Mouse (Mus musculus) forebrain, postnatal 0 days (tissue): ENCODE data around the gene Bms1. TPM values are rescaled to one million over a fixed set of nuclear protein-coding genes. Genes with fewer than 3 reads are reported as not detected.

ENCODE experiments used
- ATAC-seq: fragments of 200-750 bp; cut with Nextera tagmentation; 2 replicates; pipeline ENCODE4 v1.8.0; 2017; ENCODE audit warnings: mild to moderate bottlenecking, moderate library complexity
- DNase-seq: peaks from one replicate; pipeline ENCODE4 v3.0.0-alpha.2; 2015
- H3K27ac ChIP-seq: fragments of 300-500 bp; sonication (generic); 2 replicates; pipeline ENCODE4 v1.5.1; 2014; ENCODE audit warnings: low read depth, mild to moderate bottlenecking, antibody characterized with exemption, low read length, moderate library complexity, mixed read lengths
- H3K27me3 ChIP-seq: fragments of 300-500 bp; sonication (generic); 2 replicates; pipeline ENCODE4 v1.6.1; 2014; ENCODE audit warnings: mild to moderate bottlenecking, low read length, mixed read lengths; ENCODE audit not compliant: insufficient read depth
- H3K36me3 ChIP-seq: fragments of 300-500 bp; sonication (generic); 2 replicates; pipeline ENCODE4 v1.6.1; 2014; ENCODE audit warnings: mild to moderate bottlenecking, moderate library complexity; ENCODE audit not compliant: insufficient read depth
- H3K4me1 ChIP-seq: fragments of 300-500 bp; sonication (generic); 2 replicates; pipeline ENCODE4 v1.6.1; 2014; ENCODE audit warnings: antibody characterized with exemption; ENCODE audit not compliant: insufficient read depth
- H3K4me2 ChIP-seq: fragments of 300-500 bp; sonication (generic); 2 replicates; pipeline ENCODE4 v1.6.1; 2014; ENCODE audit warnings: low read depth, mild to moderate bottlenecking, moderate library complexity
- H3K4me3 ChIP-seq: fragments of 300-500 bp; sonication (generic); 2 replicates; pipeline ENCODE4 v1.5.1; 2014; ENCODE audit warnings: low read depth, low read length, mixed read lengths
- H3K9ac ChIP-seq: fragments of 300-500 bp; sonication (generic); 2 replicates; pipeline ENCODE4 v1.6.1; 2014; ENCODE audit warnings: mild to moderate bottlenecking
- H3K9me3 ChIP-seq: fragments of 300-500 bp; sonication (generic); 2 replicates; pipeline ENCODE4 v1.6.1; 2016; ENCODE audit warnings: low read length
- CTCF ChIP-seq: sonication (generic); IDR thresholded peaks from 2 replicates; pipeline ENCODE4 v1.5.1; 2016; ENCODE audit warnings: antibody characterized with exemption, control low read depth, low read depth
- WGBS: fragments of 180-500 bp; shearing (Covaris S2); extraction: QIAGEN DNeasy Blood & Tissue Kit; methylation state at CpG from one replicate; pipeline ENCODE4 v1.1.7; 2014; 5-methylcytosine and 5-hydroxymethylcytosine counted together
- microRNA-seq, 2 experiments: library from miRNA; unstranded; fragments of <30 nt; microRNA quantifications; one replicate each; pipeline ENCODE4; 2016
- polyA plus RNA-seq: library from polyadenylated mRNA; unstranded; fragments of >200 nt; fragmentation: Nextera tagmentation; extraction: Ambion mirVana; gene quantifications from 2 replicates; pipeline ENCODE4 v1.2.1, GENCODE M21; 2015
- total RNA-seq: library from RNA; depleted of rRNA; stranded (reverse); fragments of >200 nt; gene quantifications from 2 replicates; pipeline ENCODE4 v1.2.3, GENCODE M21; 2014; rRNA removed

Gene Bms1
- total and polyA plus RNA-seq, 2 experiments from 2014 or later, result 10.5 to 38.7 TPM

- Histone ChIP-seq H3K4me2 (no peak overlapping the region), H3K4me1 (peaks cover 5% of the 10 kb centered on the region; the same call in 1 of the 2 replicates), H3K36me3 (no peaks in the 10 kb centered on the region), H3K4me3 (no peak overlapping the region), H3K9me3 (no peaks in the 10 kb centered on the region), H3K9ac (no peak overlapping the region), H3K27ac (no peak overlapping the region), H3K27me3 (no peaks in the 10 kb centered on the region)
- 68% methylated on average over 5 of the region's 5 CpGs for WGBS
- DNase-seq (no peak), ATAC-seq (no peak)
- TF ChIP-seq CTCF, result no peak
These were observed 81.6 kb downstream of the Bms1 start for GRCm38 (mm10) chr6:118337660-118338059.

DNA sequence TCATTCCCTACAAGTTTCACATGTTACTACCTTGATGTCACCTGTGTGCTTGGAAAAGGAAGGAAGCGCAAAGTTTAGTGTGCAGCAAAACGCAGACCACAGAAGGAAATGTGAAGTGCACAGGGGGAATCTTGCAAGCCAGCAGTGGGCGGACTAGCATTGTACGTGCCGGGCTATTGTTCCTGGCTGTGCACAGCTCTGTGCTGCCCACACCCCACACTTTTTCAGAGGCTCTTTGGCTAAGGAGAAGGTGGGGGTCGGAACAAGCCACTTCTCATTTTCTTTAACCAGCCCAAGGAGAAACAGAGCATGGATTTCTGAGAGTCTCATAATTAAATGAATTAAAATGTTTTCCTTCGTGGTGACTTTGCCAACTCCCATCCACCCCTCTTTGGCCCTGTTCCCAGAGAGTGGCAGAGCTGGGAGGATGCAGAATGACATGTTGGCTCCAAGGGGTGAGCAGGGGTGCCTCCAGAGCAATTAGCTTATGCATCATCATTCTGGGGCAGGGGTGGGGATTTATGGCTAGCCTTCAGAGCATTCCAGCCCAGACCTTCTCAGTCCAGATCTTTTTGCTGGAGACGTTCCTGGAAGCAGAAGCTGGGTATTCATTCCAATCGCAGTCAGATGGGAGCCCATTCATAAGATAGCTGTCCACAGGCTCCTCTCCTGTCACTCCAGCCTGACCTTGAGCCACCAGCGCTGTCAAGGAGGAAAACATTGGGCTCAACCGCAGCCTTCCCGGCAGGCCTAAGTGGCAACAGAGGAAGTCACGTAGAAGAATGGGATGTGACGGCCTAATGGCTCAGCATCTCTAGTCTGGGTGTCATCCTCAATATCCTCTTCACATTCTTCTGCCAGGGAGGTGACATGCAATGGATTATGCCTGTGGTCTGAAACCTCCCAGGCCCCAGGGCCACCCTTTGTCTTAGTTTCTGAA, 82.5 kb downstream of the Bms1 start:
- peak; percentile 63 for DNase-seq
- Histone ChIP-seq H3K4me3 (no peak overlapping the region), H3K27me3 (no peaks in the 10 kb centered on the region), H3K9me3 (no peaks in the 10 kb centered on the region), H3K4me2 (no peak overlapping the region), H3K9ac (no peak overlapping the region; the same call in 1 of the 2 replicates), H3K4me1 (peaks cover 5% of the 10 kb centered on the region; the same call in 1 of the 2 replicates), H3K27ac (no peak overlapping the region), H3K36me3 (no peaks in the 10 kb centered on the region)
- WGBS, result 49% methylated on average over 14 of the region's 14 CpGs
- no peak for TF ChIP-seq CTCF
- peak; percentile 58; the same call in 1 of the 2 replicates for ATAC-seq

DNA sequence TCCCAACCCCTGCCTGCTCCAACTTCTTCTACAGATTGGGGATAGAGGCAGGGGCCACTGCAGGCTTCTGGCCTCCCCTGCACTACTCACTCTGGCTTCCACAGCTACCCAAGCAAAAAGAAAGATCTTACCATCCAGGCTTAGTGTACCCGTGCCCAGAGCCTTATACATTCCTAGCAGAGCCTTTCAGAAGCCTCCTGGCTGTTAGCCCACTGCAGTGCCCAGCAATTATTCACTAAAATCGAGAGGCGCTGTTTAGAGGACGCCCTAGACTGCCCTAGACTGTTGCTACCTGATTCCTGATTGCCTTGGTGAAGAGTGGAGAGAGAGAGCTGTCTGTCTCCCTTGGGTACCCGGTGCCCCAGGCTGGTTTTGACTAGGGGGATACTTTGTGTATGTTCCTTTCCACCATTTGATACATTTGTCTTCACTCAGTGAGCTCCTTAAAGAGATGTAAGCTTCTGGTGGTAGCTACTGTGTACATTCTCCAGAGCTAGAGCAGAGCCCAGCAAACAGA, 83.3 kb downstream of the Bms1 start:
- Histone ChIP-seq H3K9me3 (no peaks in the 10 kb centered on the region), H3K36me3 (no peaks in the 10 kb centered on the region), H3K9ac (no peak overlapping the region), H3K27me3 (no peaks in the 10 kb centered on the region), H3K27ac (no peak overlapping the region), H3K4me1 (peaks cover 5% of the 10 kb centered on the region; the same call in 1 of the 2 replicates), H3K4me2 (no peak overlapping the region), H3K4me3 (no peak overlapping the region)
- 52% methylated on average over 5 of the region's 5 CpGs for WGBS
- no peak for TF ChIP-seq CTCF
- DNase-seq (peak; percentile 1), ATAC-seq (no peak)

DNA sequence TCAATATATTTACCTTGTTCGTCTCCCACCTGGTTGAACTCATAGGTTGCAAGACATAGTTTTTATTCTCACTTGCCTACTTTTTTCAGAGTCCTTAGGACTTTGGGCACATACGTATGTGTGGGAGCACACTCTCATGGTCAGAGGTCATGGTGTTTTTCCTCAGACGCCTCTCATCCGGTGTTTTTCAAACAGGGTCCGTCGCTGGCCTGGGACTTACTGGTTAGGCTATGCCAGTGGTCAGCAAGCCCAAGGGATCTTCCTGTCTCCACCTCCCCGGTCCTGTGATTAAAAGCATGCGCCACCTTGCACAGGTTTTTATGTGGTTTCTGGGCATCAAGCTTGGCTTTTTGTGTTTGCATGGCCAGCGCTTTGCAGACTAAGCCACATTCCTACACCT, 85.4 kb downstream of the Bms1 start:
- H3K27ac ChIP-seq, result no peak overlapping the region
- ATAC-seq (no peak), DNase-seq (no peak)
- H3K4me2 ChIP-seq, result no peak overlapping the region
- WGBS, result 91% methylated on average over 9 of the region's 9 CpGs
- H3K4me1 ChIP-seq, result peaks cover 5% of the 10 kb centered on the region; the same call in 1 of the 2 replicates
- no peak overlapping the region for H3K4me3 ChIP-seq
- no peaks in the 10 kb centered on the region for H3K36me3 ChIP-seq
- no peaks in the 10 kb centered on the region for H3K27me3 ChIP-seq
- no peaks in the 10 kb centered on the region for H3K9me3 ChIP-seq
- no peak for TF ChIP-seq CTCF
- H3K9ac ChIP-seq, result no peak overlapping the region

Small RNA genes within 50 kb of the gene (microRNA-seq; reads per million reads assigned to microRNA genes)
- gene Gm25953, result 0 reads per million in 2 experiments

Other genes with a start within 250 kb of the Bms1 start
- 6.8 and 11.3 TPM in 2 replicates for gene Ret, start 221.8 kb downstream of the Bms1 start, total RNA-seq
- gene Ret, start 221.8 kb downstream of the Bms1 start, polyA plus RNA-seq, result 2.1 and 3.8 TPM in 2 replicates
- gene Zfp248, start 36.1 kb upstream of the Bms1 start, total RNA-seq, result 9.6 and 12.3 TPM in 2 replicates
- gene Zfp248, start 36.1 kb upstream of the Bms1 start, polyA plus RNA-seq, result 5.2 and 7.8 TPM in 2 replicates
- 21.9 and 27.5 TPM in 2 replicates for gene Zfp9, start 59.8 kb upstream of the Bms1 start, total RNA-seq
- gene Zfp9, start 59.8 kb upstream of the Bms1 start, polyA plus RNA-seq, result 4.8 and 9.2 TPM in 2 replicates
- 7.0 and 12.4 TPM in 2 replicates for gene Ankrd26, start 142.8 kb upstream of the Bms1 start, total RNA-seq
- 6.6 and 10.9 TPM in 2 replicates for gene Ankrd26, start 142.8 kb upstream of the Bms1 start, polyA plus RNA-seq